Mouse (Mus musculus): ENCODE measurements around the gene Slc4a1ap. TPM values are rescaled to one million over a fixed set of nuclear protein-coding genes. Genes with fewer than 3 reads are reported as not detected.
A peak's percentile ranks its signal among the peaks of the same experiment; 100 is the strongest.
"Not testable (repeated sequence)": the region's sequence is repeated elsewhere in the genome, so short reads cannot be mapped to it uniquely, and the experiment has no call there.

Slc4a1ap gene
- polyA plus RNA-seq, 1 experiment from 2014 or later = 26.2 TPM

- Histone ChIP-seq H3K9me3 (no peaks in the 10 kb centered on the region), H3K4me1 (peaks cover 11% of the 10 kb centered on the region), H3K27ac (peak overlapping the region; percentile 61; the same call in 1 of the 2 replicates), H3K36me3 (no peaks in the 10 kb centered on the region), H3K4me2 (peak overlapping the region; percentile 44), H3K9ac (no peak overlapping the region), H3K27me3 (replicated peaks) (no peaks in the 10 kb centered on the region), H3K4me3 (replicated peaks) (peak overlapping the region; percentile 12)
- no peak for ATAC-seq (ENCODE audit: insufficient read depth, low FRiP score, low read depth)
- WGBS = 17% methylated on average over 20 of the region's 20 CpGs
Measured at GRCm38 (mm10) chr5:31571023-31571608, 44.3 kb downstream of the Slc4a1ap start.

- Histone ChIP-seq H3K4me1 (peaks cover 11% of the 10 kb centered on the region), H3K4me3 (replicated peaks) (no peak overlapping the region), H3K36me3 (no peaks in the 10 kb centered on the region), H3K27me3 (replicated peaks) (no peaks in the 10 kb centered on the region), H3K27ac (no peak overlapping the region), H3K4me2 (no peak overlapping the region), H3K9me3 (no peaks in the 10 kb centered on the region), H3K9ac (no peak overlapping the region)
- no peak for ATAC-seq (ENCODE audit: insufficient read depth, low FRiP score, low read depth)
- 88% methylated on average over 3 of the region's 3 CpGs for WGBS
Measured at GRCm38 (mm10) chr5:31573722-31574121, 46.9 kb downstream of the Slc4a1ap start.

GRCm38 (mm10) chr5:31576539-31576975, 49.8 kb downstream of the Slc4a1ap start:
- no peaks in the 10 kb centered on the region for H3K27me3 ChIP-seq (replicated peaks)
- no peak overlapping the region for H3K4me2 ChIP-seq
- H3K4me1 ChIP-seq = 0 out of 2 replicates have a peak, but pooled peaks cover 2% of the 10 kb centered on the region
- no peak overlapping the region for H3K27ac ChIP-seq
- no peak overlapping the region for H3K9ac ChIP-seq
- WGBS = 65% methylated on average over 7 of the region's 7 CpGs
- no peak overlapping the region for H3K4me3 ChIP-seq (replicated peaks)
- no peaks in the 10 kb centered on the region for H3K36me3 ChIP-seq
- ATAC-seq (ENCODE audit: insufficient read depth, low FRiP score, low read depth) = 0 out of 2 replicates have a peak, but pooled peaks have one; percentile 63
- no peaks in the 10 kb centered on the region for H3K9me3 ChIP-seq

GRCm38 (mm10) chr5:31581263-31581662, 54.5 kb downstream of the Slc4a1ap start:
- Histone ChIP-seq H3K27ac (no peak overlapping the region), H3K27me3 (replicated peaks) (no peaks in the 10 kb centered on the region), H3K4me1 (no peaks in the 10 kb centered on the region), H3K4me2 (no peak overlapping the region), H3K4me3 (replicated peaks) (no peak overlapping the region), H3K9me3 (no peaks in the 10 kb centered on the region), H3K9ac (no peak overlapping the region), H3K36me3 (no peaks in the 10 kb centered on the region)
- no peak for ATAC-seq (ENCODE audit: insufficient read depth, low FRiP score, low read depth)
- WGBS = 66% methylated on average over 6 of the region's 6 CpGs

- no peaks in the 10 kb centered on the region for H3K36me3 ChIP-seq
- no peak overlapping the region for H3K27ac ChIP-seq
- 73% methylated on average over 3 of the region's 3 CpGs for WGBS
- H3K4me3 ChIP-seq (replicated peaks) = no peak overlapping the region
- H3K4me1 ChIP-seq = no peaks in the 10 kb centered on the region
- H3K4me2 ChIP-seq = no peak overlapping the region
- H3K9me3 ChIP-seq = no peaks in the 10 kb centered on the region
- H3K27me3 ChIP-seq (replicated peaks) = no peaks in the 10 kb centered on the region
- no peak overlapping the region for H3K9ac ChIP-seq
- ATAC-seq (ENCODE audit: insufficient read depth, low FRiP score, low read depth) = no peak
Measured at GRCm38 (mm10) chr5:31581932-31582331, 55.1 kb downstream of the Slc4a1ap start.

- Histone ChIP-seq H3K9me3 (no peaks in the 10 kb centered on the region), H3K9ac (no peak overlapping the region), H3K27me3 (replicated peaks) (no peaks in the 10 kb centered on the region), H3K4me3 (replicated peaks) (no peak overlapping the region), H3K27ac (no peak overlapping the region), H3K4me2 (no peak overlapping the region), H3K4me1 (no peaks in the 10 kb centered on the region), H3K36me3 (no peaks in the 10 kb centered on the region)
- WGBS = 82% methylated on average over 2 of the region's 2 CpGs
- ATAC-seq (ENCODE audit: insufficient read depth, low FRiP score, low read depth) = no peak
Measured at GRCm38 (mm10) chr5:31583261-31583660, 56.5 kb downstream of the Slc4a1ap start.

- Histone ChIP-seq H3K27me3 (replicated peaks) (no peaks in the 10 kb centered on the region), H3K4me2 (no peak overlapping the region), H3K27ac (no peak overlapping the region), H3K36me3 (no peaks in the 10 kb centered on the region), H3K4me3 (replicated peaks) (no peak overlapping the region), H3K4me1 (0 out of 2 replicates have a peak, but pooled peaks cover 3% of the 10 kb centered on the region), H3K9me3 (no peaks in the 10 kb centered on the region), H3K9ac (no peak overlapping the region)
- no peak for ATAC-seq (ENCODE audit: insufficient read depth, low FRiP score, low read depth)
- 85% methylated on average over 4 of the region's 4 CpGs for WGBS
Measured at GRCm38 (mm10) chr5:31585526-31585925, 58.7 kb downstream of the Slc4a1ap start.

GRCm38 (mm10) chr5:31588016-31588415, 61.2 kb downstream of the Slc4a1ap start:
- Histone ChIP-seq H3K36me3 (no peaks in the 10 kb centered on the region), H3K9ac (no peak overlapping the region), H3K9me3 (no peaks in the 10 kb centered on the region), H3K27me3 (replicated peaks) (no peaks in the 10 kb centered on the region), H3K27ac (no peak overlapping the region), H3K4me2 (no peak overlapping the region), H3K4me1 (0 out of 2 replicates have a peak, but pooled peaks cover 3% of the 10 kb centered on the region), H3K4me3 (replicated peaks) (no peak overlapping the region)
- ATAC-seq (ENCODE audit: insufficient read depth, low FRiP score, low read depth) = no peak
- WGBS = 75% methylated on average over 2 of the region's 2 CpGs

- H3K9ac ChIP-seq; H3K4me3 ChIP-seq (replicated peaks); H3K27me3 ChIP-seq (replicated peaks); ATAC-seq (ENCODE audit: insufficient read depth, low FRiP score, low read depth); H3K4me2 ChIP-seq; H3K9me3 ChIP-seq; H3K27ac ChIP-seq; H3K36me3 ChIP-seq; H3K4me1 ChIP-seq: not testable (repeated sequence)
- WGBS = 87% methylated on average over 8 of the region's 8 CpGs
Measured at GRCm38 (mm10) chr5:31588672-31589071, 61.9 kb downstream of the Slc4a1ap start.

GRCm38 (mm10) chr5:31589711-31590319, 63.0 kb downstream of the Slc4a1ap start:
- H3K27ac ChIP-seq = no peak overlapping the region
- no peak overlapping the region for H3K4me3 ChIP-seq (replicated peaks)
- 66% methylated on average over 14 of the region's 14 CpGs for WGBS
- 0 out of 2 replicates have a peak, but pooled peaks cover 3% of the 10 kb centered on the region for H3K4me1 ChIP-seq
- H3K4me2 ChIP-seq = no peak overlapping the region
- H3K27me3 ChIP-seq (replicated peaks) = no peaks in the 10 kb centered on the region
- H3K9ac ChIP-seq = no peak overlapping the region
- ATAC-seq (ENCODE audit: insufficient read depth, low FRiP score, low read depth) = peak; percentile 50; the same call in 1 of the 2 replicates
- H3K9me3 ChIP-seq = no peaks in the 10 kb centered on the region
- H3K36me3 ChIP-seq = no peaks in the 10 kb centered on the region

- Histone ChIP-seq H3K4me3 (replicated peaks) (no peak overlapping the region), H3K36me3 (no peaks in the 10 kb centered on the region), H3K9me3 (no peaks in the 10 kb centered on the region), H3K9ac (no peak overlapping the region), H3K4me2 (no peak overlapping the region), H3K27ac (no peak overlapping the region), H3K4me1 (peaks cover 6% of the 10 kb centered on the region; the same call in 1 of the 2 replicates), H3K27me3 (replicated peaks) (no peaks in the 10 kb centered on the region)
- ATAC-seq (ENCODE audit: insufficient read depth, low FRiP score, low read depth) = no peak
- 91% methylated on average over 7 of the region's 7 CpGs for WGBS
Measured at GRCm38 (mm10) chr5:31591122-31591521, 64.3 kb downstream of the Slc4a1ap start.

- WGBS = 68% methylated on average over 4 of the region's 4 CpGs
- Histone ChIP-seq H3K27me3 (replicated peaks) (no peaks in the 10 kb centered on the region), H3K27ac (peak overlapping the region; percentile 83), H3K36me3 (no peaks in the 10 kb centered on the region), H3K9ac (no peak overlapping the region), H3K9me3 (no peaks in the 10 kb centered on the region), H3K4me2 (peak overlapping the region; percentile 53), H3K4me1 (peaks cover 6% of the 10 kb centered on the region; the same call in 1 of the 2 replicates), H3K4me3 (replicated peaks) (no peak overlapping the region)
- no peak for ATAC-seq (ENCODE audit: insufficient read depth, low FRiP score, low read depth)
Measured at GRCm38 (mm10) chr5:31595868-31596267, 69.1 kb downstream of the Slc4a1ap start.
